Mouse (Mus musculus) adrenal gland, postnatal 25 days (tissue): Measurements from ENCODE around the gene Hs3st2. TPM values are rescaled to one million over a fixed set of nuclear protein-coding genes. Genes with fewer than 3 reads are reported as not detected.

Experiments
- DNase-seq: peaks from one replicate; pipeline ENCODE4 v3.0.0; 2021; ENCODE audit warnings: mixed read lengths
- total RNA-seq: library from RNA; stranded (reverse); gene quantifications from 2 replicates; pipeline ENCODE4 v1.2.3, GENCODE M21; 2021

The Hs3st2 gene
- total RNA-seq, 1 experiment from 2014 or later, result 1.6 TPM

- no peak for DNase-seq
Measured at GRCm38 (mm10) chr7:121458075-121458474, 66.4 kb downstream of the Hs3st2 start.

- DNase-seq, result no peak
Measured at GRCm38 (mm10) chr7:121460626-121461025, 69.0 kb downstream of the Hs3st2 start.

GRCm38 (mm10) chr7:121464441-121464840 lies 72.8 kb downstream of the Hs3st2 start:
- DNase-seq, result no peak

GRCm38 (mm10) chr7:121465111-121465510 lies 73.5 kb downstream of the Hs3st2 start:
- no peak for DNase-seq

GRCm38 (mm10) chr7:121466331-121466730 lies 74.7 kb downstream of the Hs3st2 start:
- peak; percentile 12 for DNase-seq

DNA sequence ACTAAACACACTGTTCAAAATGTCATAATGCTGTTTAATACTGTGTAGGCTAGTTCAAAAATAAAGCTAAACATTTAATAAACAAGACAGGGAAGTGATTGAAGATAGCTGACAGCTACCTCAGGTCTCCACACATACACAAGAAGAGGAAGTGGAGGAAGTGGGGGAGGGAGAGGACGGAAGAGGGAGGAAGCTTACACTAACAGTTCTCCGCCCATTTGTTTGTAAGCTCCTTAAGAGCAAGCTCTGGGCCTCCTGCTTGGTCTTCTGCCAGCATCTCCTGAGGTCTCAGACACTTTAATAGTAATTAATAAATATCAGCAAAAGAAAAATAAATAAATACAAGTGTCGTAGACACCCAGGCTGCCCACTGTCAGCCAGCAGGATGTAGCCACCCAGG lies 77.8 kb downstream of the Hs3st2 start:
- DNase-seq, result no peak

- no peak for DNase-seq
Measured at GRCm38 (mm10) chr7:121478302-121478701, 86.6 kb downstream of the Hs3st2 start.

DNA sequence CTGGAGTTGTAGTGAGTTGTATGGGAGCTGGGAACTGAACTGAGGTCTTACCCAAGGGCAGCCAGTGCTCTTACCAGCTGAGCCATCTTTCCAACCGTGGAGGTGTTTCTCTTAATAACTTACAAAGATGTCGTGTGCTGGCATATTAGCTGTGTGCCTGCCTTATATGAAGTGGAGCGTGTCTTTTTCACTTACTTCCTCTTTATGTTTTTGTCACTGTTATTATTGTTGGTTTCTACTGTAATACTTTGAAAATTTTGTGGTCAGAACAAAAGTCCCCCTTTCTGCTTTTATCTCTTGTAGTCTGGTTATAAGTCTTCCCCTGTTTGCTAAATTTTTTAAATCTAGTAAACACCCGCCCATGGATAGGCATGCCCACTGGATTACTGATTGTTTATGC lies 88.4 kb downstream of the Hs3st2 start:
- DNase-seq, result no peak

DNA sequence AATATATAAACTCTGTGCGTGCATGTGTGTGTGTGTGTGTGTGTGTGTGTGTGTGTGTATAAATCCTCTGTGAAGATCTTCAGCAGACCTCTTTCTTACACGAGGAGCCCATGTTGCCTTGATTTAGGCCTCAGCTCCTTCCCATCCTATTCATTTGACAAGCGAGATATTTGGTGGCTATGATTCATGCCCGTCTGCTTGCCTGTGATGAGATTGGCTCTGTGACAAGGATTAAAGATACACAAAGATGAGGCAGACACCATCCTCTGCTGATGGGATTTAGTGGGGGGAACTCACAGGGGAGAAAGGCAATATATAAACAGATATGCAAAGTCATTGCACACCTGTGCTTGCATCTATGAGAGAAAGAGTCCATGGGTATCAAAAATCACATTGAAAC lies 92.9 kb downstream of the Hs3st2 start:
- no peak for DNase-seq

DNA sequence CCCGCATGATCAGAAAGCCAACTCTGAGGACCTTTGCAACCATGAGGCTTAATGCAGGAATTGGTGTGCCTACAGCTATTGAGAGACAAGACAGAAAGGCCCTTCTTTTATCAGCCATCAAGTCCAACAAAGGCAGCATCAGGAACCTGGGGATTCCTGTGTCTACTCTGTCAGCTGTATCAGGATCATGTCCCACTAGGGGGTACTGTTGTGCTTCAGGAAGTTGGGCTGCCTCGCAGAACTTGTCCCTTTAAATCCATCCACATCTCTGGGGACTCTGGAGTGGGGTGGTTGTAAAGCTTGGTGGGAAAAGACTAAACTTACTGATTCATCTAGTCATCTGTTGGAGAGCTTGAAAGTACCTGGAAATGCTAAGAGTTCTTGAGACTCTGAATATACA lies 93.6 kb downstream of the Hs3st2 start:
- DNase-seq, result no peak

DNA sequence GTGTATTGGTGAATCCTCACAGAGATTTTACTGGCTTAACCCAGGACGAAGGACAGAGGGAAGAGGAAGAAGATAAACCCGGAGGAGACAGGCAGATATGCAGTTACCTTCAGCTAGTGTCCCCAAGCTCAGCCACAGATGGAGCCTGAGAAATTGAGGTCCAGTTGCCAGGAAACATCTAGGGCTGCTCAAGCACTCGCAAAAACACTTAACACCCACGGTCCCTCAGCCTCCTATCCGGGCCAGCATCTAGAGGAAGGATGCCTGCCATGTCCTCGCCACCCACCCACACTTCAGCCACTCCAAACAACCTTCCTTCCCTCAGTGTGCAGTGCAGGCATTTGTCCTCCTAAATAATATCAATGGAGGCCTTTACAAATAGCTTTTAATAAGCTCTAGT lies 95.6 kb downstream of the Hs3st2 start:
- no peak for DNase-seq

- DNase-seq, result no peak
Measured at GRCm38 (mm10) chr7:121489401-121489800, 97.7 kb downstream of the Hs3st2 start.

GRCm38 (mm10) chr7:121491455-121492005 lies 99.9 kb downstream of the Hs3st2 start:
- DNase-seq, result no peak

GRCm38 (mm10) chr7:121500516-121500915 lies 108.9 kb downstream of the Hs3st2 start:
- no peak for DNase-seq

DNA sequence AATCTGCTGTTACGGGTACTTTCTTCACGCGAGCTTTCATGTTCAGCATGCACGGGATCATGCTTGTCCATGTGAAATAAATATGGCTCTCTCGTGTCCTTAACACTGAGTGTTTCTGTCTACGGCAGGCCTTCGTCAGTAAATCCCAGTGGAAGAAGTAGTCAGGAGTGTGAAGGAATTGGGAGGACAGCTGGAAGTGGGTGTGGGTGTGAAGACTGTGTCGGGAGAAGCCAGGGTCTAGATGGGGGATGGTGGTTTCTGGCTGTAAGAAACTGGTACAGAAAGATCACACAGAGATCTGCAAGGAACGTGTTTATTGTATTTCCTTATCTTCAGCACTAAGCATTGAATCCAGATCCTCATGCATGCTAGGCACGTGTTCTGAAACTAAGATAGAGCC lies 110.0 kb downstream of the Hs3st2 start:
- DNase-seq, result no peak

DNA sequence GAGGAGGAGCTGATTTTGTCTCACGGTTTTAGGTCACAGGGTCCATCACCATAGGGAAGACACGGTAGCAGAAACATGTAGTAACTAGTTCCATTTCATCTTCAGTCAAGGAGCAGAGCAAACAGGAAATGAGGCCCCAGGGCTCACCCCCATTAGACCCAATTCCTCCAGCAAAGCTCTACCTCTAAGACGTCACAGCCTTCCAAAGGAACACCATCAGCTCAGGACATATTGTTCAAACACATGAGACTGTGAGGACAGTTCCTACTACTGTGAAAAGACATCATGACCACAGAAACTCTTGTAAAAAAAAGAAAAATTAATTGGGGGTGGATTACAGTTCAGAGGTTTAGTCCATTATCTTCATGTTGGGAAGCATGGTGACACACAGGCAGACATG lies 125.1 kb downstream of the Hs3st2 start:
- DNase-seq, result no peak

GRCm38 (mm10) chr7:121517165-121517591 lies 125.5 kb downstream of the Hs3st2 start:
- no peak for DNase-seq

DNA sequence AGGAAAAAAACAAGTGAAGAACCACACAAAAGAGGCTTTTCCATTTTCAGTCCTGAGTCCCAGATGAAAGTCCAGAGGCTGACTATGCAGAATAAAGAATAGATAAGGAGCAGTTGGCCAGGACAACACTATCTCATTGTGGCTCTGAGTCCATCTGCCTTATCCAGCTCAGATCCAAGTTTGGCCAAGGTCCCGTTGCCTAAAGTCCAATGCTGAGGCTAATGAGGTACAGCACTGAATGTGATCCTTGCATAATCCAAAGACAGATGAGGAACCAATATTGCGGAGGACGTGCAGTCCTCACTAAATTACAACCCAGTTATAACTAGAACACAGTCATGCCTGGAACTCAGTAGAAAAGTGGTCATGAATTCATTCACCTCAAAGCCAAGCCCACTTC lies 130.5 kb downstream of the Hs3st2 start:
- no peak for DNase-seq

DNA sequence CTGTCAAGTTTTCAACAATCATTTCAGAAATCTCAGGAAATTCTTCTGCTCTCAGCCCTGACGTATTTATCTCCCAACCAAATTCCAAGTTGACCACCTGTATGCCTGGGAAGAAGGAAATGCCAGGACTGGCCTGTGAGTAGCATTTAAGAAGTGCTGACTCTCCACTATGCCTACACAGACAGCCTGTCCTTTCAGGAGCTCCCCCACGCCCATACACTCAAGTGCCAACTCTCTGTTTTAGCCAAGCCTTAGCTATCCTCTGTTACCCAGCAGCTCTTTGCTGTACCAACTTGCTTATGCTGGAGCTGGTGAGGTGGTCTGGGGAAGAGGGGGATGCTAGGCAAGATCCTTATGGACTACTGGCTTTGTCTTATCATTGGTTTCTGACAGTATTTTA lies 137.4 kb downstream of the Hs3st2 start:
- no peak for DNase-seq

DNA sequence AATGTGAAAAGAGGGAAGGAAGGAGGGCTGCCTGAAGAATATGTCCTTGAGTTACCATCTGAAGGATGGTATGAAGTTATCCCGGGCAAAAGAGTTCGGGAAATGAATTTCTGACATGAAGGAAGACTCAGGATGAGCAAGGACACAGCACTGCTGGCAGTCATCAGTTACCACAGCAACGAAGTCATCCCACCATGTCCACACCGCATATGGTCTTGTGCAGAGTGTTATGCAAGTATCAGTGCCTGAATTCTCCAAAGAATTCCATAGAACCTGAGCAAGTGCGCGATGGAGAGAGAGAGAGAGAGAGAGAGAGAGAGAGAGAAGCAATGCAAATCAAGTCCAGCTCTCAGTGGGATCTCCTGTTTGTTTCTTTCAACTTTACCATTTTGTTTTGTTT lies 142.0 kb downstream of the Hs3st2 start:
- no peak for DNase-seq

DNA sequence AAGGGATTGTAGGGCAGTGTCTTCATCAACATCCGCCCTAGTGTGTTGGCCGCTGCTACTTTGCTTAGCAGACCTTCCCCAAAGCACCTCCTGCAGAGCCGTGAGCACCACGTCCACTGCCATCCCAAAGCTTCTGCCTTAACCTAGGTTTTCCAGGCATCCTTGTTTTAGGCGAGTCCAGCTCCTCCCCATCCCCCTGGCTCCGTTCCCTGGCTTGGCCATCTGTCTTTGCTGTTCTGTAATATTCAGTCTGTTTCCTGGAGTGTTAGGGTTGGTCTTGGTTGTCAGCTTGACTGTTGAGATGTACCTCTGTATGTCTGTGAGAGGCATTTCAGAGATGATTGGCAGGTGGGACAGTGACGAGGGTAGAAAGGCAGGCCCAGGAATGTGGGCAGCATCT lies 142.7 kb downstream of the Hs3st2 start:
- DNase-seq, result no peak

- no peak for DNase-seq
Measured at GRCm38 (mm10) chr7:121535987-121536386, 144.3 kb downstream of the Hs3st2 start.

- peak; percentile 31 for DNase-seq
Measured at GRCm38 (mm10) chr7:121539405-121540275, 148.0 kb downstream of the Hs3st2 start.

- no peak for DNase-seq
Measured at GRCm38 (mm10) chr7:121542458-121542857, 150.8 kb downstream of the Hs3st2 start.
